Comparison of ENCODE assay signal across 8 mouse cellular contexts in genomic region chr3:51908437-51908990, GRCm38 (mm10).
A peak's percentile ranks its signal among the peaks of the same experiment; 100 is the strongest.
DNase-seq lines count a peak whose midpoint lies in the region; ATAC-seq and TF ChIP-seq lines count a peak whose summit lies in the region.

No protein-coding gene starts in this region.

- peak; percentile 79 for DNase-seq in lung, embryonic 14.5 days
- DNase-seq in lung, postnatal 25 days (ENCODE audit: low spot score): no peak
- DNase-seq in embryo, embryonic 11 days: peak; percentile 78
- DNase-seq in kidney, postnatal 14 days: peak; percentile 33
- DNase-seq in left cerebral cortex, postnatal 4 days: no peak
- no peak for DNase-seq in layer of hippocampus, postnatal 14 days (ENCODE audit: low spot score in 2 of 2)
- DNase-seq in c-Kit-positive CD71-positive TER-119-positive erythroid progenitor cells, embryonic 14.5 days (ENCODE audit: low spot score): no peak

- H3K36me3 ChIP-seq in lung, embryonic 14.5 days (ENCODE audit: insufficient read depth): no peaks in the 10 kb centered on the region
- no peaks in the 10 kb centered on the region for H3K36me3 ChIP-seq in stomach, embryonic 15.5 days

- H3K9ac ChIP-seq in lung, embryonic 14.5 days: no peak overlapping the region
- no peak overlapping the region for H3K9ac ChIP-seq in stomach, embryonic 15.5 days

- no peaks in the 10 kb centered on the region for H3K27me3 ChIP-seq in lung, embryonic 14.5 days (ENCODE audit: insufficient read depth, low read length)
- H3K27me3 ChIP-seq in stomach, embryonic 15.5 days (replicated peaks): no peaks in the 10 kb centered on the region

- no peak for TF ChIP-seq CTCF in lung, embryonic 14.5 days (IDR thresholded peaks at IDR 0.05; ENCODE audit: low read depth)

- 25% methylated on average over 14 of the region's 14 CpGs for WGBS in lung, embryonic 14.5 days
- WGBS in stomach, embryonic 15.5 days: 28% methylated on average over 14 of the region's 14 CpGs

- ATAC-seq in lung, embryonic 14.5 days (ENCODE audit: insufficient read depth): peak; percentile 83
- ATAC-seq in stomach, embryonic 15.5 days (ENCODE audit: insufficient read depth, low FRiP score, low read depth): no peak

- no peaks in the 10 kb centered on the region for H3K9me3 ChIP-seq in lung, embryonic 14.5 days (ENCODE audit: low read depth, low read length)
- no peaks in the 10 kb centered on the region for H3K9me3 ChIP-seq in stomach, embryonic 15.5 days

- H3K27ac ChIP-seq in lung, embryonic 14.5 days (ENCODE audit: low read depth): peak overlapping the region; percentile 83; the same call in 1 of the 2 replicates
- H3K27ac ChIP-seq in stomach, embryonic 15.5 days: no peak overlapping the region

- peak overlapping the region; percentile 32 for H3K4me2 ChIP-seq in lung, embryonic 14.5 days
- H3K4me2 ChIP-seq in stomach, embryonic 15.5 days: peak overlapping the region; percentile 32; the same call in 1 of the 2 replicates

- no peak overlapping the region for H3K4me3 ChIP-seq in lung, embryonic 14.5 days (ENCODE audit: low read depth, low read length)
- no peak overlapping the region for H3K4me3 ChIP-seq in stomach, embryonic 15.5 days (replicated peaks)

- intact Hi-C loops in left cerebral cortex, postnatal 4 days (cut with DNase I): loop anchor here (10.0 kb wide), 1 partner anchor 86 kb away; no protein-coding TSS in a partner anchor

- H3K4me1 ChIP-seq in lung, embryonic 14.5 days (ENCODE audit: insufficient read depth): peaks cover 46% of the 10 kb centered on the region
- peaks cover 19% of the 10 kb centered on the region for H3K4me1 ChIP-seq in stomach, embryonic 15.5 days

Comparison
In these comparisons a context has a peak if more than half of its experiments do, and no peak if none do; other contexts are left out.
1. DNase-seq: peak in lung, embryonic 14.5 days (single experiment), embryo, embryonic 11 days (single experiment) and kidney, postnatal 14 days (single experiment); none in lung, postnatal 25 days (single experiment), left cerebral cortex, postnatal 4 days (single experiment), layer of hippocampus, postnatal 14 days (0 of 2) and c-Kit-positive CD71-positive TER-119-positive erythroid progenitor cells, embryonic 14.5 days (single experiment).